Mouse (Mus musculus) hindbrain, embryonic 16.5 days (tissue): ENCODE data around the gene Tfap2d. TPM values are rescaled to one million over a fixed set of nuclear protein-coding genes. Genes with fewer than 3 reads are reported as not detected.

ENCODE experiments used
- ATAC-seq: fragments of 200-750 bp; cut with Nextera tagmentation; 2 replicates; pipeline ENCODE4 v1.8.0; 2017; ENCODE audit warnings: moderate TSS enrichment, moderate library complexity
- H3K27ac ChIP-seq: fragments of 300-500 bp; sonication (generic); 2 replicates; pipeline ENCODE4 v1.5.1; 2014; ENCODE audit warnings: low read depth, mild to moderate bottlenecking, control low read depth, low read length, moderate library complexity
- H3K27me3 ChIP-seq: fragments of 300-500 bp; sonication (generic); replicated peaks from 2 replicates; pipeline ENCODE4 v1.6.1; 2014; ENCODE audit warnings: low read length; ENCODE audit not compliant: control insufficient read depth, insufficient read depth
- H3K36me3 ChIP-seq: fragments of 300-500 bp; sonication (generic); 2 replicates; pipeline ENCODE4 v1.6.1; 2014; ENCODE audit warnings: mild to moderate bottlenecking, low read length, moderate library complexity, mixed read lengths; ENCODE audit not compliant: control insufficient read depth, insufficient read depth
- H3K4me1 ChIP-seq: fragments of 300-500 bp; sonication (generic); 2 replicates; pipeline ENCODE4 v1.6.1; 2014; ENCODE audit warnings: low read depth, low read length; ENCODE audit not compliant: control insufficient read depth, insufficient read depth
- H3K4me2 ChIP-seq: fragments of 300-500 bp; sonication (generic); 2 replicates; pipeline ENCODE4 v1.6.1; 2014; ENCODE audit warnings: mild to moderate bottlenecking, low read length, control low read depth, moderate library complexity
- H3K4me3 ChIP-seq: fragments of 300-500 bp; sonication (generic); 2 replicates; pipeline ENCODE4 v1.5.1; 2014; ENCODE audit warnings: mild to moderate bottlenecking, low read length, control low read depth, moderate library complexity
- H3K9ac ChIP-seq: fragments of 300-500 bp; sonication (generic); 2 replicates; pipeline ENCODE4 v1.6.1; 2014; ENCODE audit warnings: low read depth, mild to moderate bottlenecking, control low read depth, low read length, moderate library complexity
- H3K9me3 ChIP-seq: fragments of 300-500 bp; sonication (generic); 2 replicates; pipeline ENCODE4 v1.6.1; 2014; ENCODE audit warnings: mild to moderate bottlenecking, low read length, moderate library complexity; ENCODE audit not compliant: control insufficient read depth
- WGBS: fragments of 180-500 bp; shearing (Covaris S2); extraction: QIAGEN DNeasy Blood & Tissue Kit; methylation state at CpG from one replicate; pipeline ENCODE4 v1.1.7; 2014; 5-methylcytosine and 5-hydroxymethylcytosine counted together
- polyA plus RNA-seq: library from polyadenylated mRNA; unstranded; fragments of >200 nt; fragmentation: Nextera tagmentation; extraction: Ambion mirVana; gene quantifications from 2 replicates; pipeline ENCODE4 v1.2.1, GENCODE M21; 2015

Tfap2d gene
- polyA plus RNA-seq, 1 experiment from 2014 or later, result 1.1 TPM

DNA sequence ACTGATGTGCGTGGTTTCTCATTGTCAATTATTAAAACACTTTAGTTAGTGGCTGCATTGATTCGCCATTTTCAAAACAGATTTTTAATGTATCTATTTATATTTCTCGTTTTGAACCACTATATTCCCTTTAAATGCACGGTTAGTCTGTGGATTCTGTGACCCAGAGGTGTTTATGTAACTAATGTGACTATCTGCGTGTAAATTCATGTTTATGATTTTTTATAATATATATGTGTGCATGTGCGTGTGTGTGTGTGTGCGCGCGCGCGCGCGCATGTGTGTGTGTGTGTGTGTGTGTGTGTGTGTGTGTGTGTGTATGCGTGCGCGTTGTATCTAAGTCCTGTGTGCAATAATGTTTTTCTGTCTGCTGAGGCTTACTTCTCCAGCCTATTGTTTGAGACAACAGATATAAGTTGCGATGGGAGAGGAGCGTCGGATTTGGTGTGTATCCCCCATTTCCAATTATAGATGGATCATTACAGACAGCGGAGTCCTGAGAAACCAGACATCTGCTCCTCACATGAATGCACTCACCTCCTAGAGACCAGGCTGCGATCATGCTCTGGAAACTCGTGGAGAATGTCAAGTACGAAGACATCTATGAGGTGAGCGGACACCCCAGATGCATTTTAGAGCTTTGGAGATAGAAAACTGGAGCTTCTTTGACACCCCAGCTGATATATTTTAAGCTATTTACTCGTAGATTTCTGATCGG is 106.0 kb downstream of the Tfap2d start, which contains the start of gene Tfap2b:
Tfap2b (plus strand) TSS at position 274 of the 718 bp plus-strand sequence.
- H3K4me1 ChIP-seq, result peaks cover 4% of the 10 kb centered on the region; the same call in 1 of the 2 replicates
- no peaks in the 10 kb centered on the region for H3K36me3 ChIP-seq
- H3K27ac ChIP-seq, result peak within 1 kb of the TSS; percentile 48
- H3K4me2 ChIP-seq, result peak within 1 kb of the TSS; percentile 36
- H3K27me3 ChIP-seq, result peaks cover 32% of the 10 kb centered on the region
- peak; percentile 55 for ATAC-seq
- 2% methylated on average over 26 of the region's 26 CpGs for whole genome bisulfite sequencing
- no peaks in the 10 kb centered on the region for H3K9me3 ChIP-seq
- peak within 1 kb of the TSS; percentile 49; the same call in 1 of the 2 replicates for H3K9ac ChIP-seq
- H3K4me3 ChIP-seq, result peak within 1 kb of the TSS; percentile 36

DNA sequence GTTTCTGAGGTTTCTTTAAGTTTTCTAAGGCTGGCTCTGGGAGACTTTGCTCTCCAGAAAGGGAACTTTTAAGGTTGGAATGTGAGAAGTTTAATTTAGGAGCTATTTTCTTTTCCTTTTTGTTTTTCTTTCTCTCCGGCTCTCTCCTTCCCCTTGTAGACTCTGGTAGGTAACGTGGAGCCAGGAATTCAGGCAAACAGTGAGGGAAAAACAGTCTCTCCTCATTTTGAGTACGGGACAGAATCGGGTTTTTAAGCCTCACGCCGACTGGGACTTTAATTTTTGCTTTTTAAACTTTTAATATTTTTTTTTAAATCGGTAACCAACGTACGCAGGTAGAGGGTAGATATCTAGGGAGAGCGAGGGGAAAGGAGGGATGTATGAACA is 106.5 kb downstream of the Tfap2d start:
- ATAC-seq, result no peak
- H3K27me3 ChIP-seq, result peaks cover 36% of the 10 kb centered on the region
- no peaks in the 10 kb centered on the region for H3K36me3 ChIP-seq
- H3K9me3 ChIP-seq, result no peaks in the 10 kb centered on the region
- no peak overlapping the region for H3K4me2 ChIP-seq
- H3K4me3 ChIP-seq, result peak overlapping the region; percentile 36
- H3K27ac ChIP-seq, result peak overlapping the region; percentile 48
- peak overlapping the region; percentile 49; the same call in 1 of the 2 replicates for H3K9ac ChIP-seq
- peaks cover 4% of the 10 kb centered on the region; the same call in 1 of the 2 replicates for H3K4me1 ChIP-seq
- WGBS, result under 1% methylated on average over 10 of the region's 10 CpGs

DNA sequence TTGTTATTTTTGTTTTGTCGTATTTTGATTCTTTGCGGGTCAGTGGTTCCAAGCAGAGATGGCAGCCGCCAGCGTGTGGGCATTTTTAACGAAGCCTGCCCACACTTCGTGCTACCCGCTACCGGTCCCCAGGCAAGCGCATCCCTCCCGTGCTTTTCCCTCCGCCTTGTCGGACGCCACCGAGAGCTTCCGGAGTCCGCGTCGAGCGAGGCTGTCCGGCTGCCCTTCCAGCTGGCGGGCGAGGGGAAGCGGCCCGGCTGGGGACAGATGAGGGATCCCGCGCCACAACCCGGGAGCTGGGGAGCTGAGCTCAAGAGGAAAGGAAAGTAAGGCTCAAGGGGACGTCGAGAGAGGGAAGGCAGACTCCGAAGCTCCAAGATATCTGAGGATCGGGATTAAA is 107.0 kb downstream of the Tfap2d start:
- H3K9me3 ChIP-seq, result no peaks in the 10 kb centered on the region
- no peak for ATAC-seq
- no peak overlapping the region for H3K27ac ChIP-seq
- peak overlapping the region; percentile 49; the same call in 1 of the 2 replicates for H3K9ac ChIP-seq
- peak overlapping the region; percentile 36 for H3K4me3 ChIP-seq
- peak overlapping the region; percentile 36 for H3K4me2 ChIP-seq
- peaks cover 4% of the 10 kb centered on the region; the same call in 1 of the 2 replicates for H3K4me1 ChIP-seq
- under 1% methylated on average over 31 of the region's 31 CpGs for WGBS
- no peaks in the 10 kb centered on the region for H3K36me3 ChIP-seq
- peaks cover 37% of the 10 kb centered on the region for H3K27me3 ChIP-seq

DNA sequence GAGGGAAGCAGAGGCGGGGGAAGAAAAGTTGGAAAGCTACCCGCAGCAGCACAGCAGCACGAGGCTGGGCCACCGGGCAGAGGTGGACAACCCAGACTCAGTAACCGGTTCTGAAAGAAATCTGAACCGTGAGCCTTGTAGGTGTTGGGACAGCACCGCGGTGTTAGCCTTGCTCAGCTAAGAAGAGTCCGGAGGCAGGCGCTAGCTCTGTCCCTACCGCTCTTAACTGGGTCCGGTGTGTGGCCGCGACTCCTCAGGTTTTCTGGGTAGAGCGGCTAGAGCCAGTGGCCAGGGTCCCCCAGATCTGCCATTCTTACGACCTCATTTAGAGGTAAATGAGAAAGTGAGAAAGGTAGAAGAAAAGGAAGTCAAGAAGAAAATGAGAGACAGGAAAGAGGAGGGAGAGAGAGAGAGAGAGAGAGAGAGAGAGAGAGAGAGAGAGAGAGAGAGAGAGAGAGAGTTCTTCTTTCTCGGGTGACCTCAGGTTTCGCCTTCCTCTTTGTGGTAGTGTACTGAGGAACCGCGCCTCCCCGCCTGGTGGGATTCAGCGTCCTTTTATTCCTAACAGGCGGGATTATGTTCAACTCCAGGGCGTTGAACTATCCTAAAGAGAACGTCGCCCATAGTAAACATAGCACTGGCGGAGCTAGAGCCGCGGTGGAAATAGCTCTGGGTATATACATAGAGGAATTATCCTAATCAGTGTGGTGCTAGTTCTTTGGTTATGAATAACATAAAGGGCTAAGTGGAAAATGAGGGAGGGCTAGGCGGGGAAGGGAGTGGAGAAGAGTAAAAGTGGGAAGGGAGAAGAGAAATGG is 107.6 kb downstream of the Tfap2d start:
- H3K9me3 ChIP-seq, result no peaks in the 10 kb centered on the region
- peaks cover 4% of the 10 kb centered on the region; the same call in 1 of the 2 replicates for H3K4me1 ChIP-seq
- H3K27me3 ChIP-seq, result peaks cover 42% of the 10 kb centered on the region
- under 1% methylated on average over 30 of the region's 30 CpGs for WGBS
- peak overlapping the region; percentile 44 for H3K27ac ChIP-seq
- peak overlapping the region; percentile 11; the same call in 1 of the 2 replicates for H3K9ac ChIP-seq
- no peak for ATAC-seq
- peak overlapping the region; percentile 36 for H3K4me3 ChIP-seq
- H3K36me3 ChIP-seq, result no peaks in the 10 kb centered on the region
- peak overlapping the region; percentile 36 for H3K4me2 ChIP-seq

DNA sequence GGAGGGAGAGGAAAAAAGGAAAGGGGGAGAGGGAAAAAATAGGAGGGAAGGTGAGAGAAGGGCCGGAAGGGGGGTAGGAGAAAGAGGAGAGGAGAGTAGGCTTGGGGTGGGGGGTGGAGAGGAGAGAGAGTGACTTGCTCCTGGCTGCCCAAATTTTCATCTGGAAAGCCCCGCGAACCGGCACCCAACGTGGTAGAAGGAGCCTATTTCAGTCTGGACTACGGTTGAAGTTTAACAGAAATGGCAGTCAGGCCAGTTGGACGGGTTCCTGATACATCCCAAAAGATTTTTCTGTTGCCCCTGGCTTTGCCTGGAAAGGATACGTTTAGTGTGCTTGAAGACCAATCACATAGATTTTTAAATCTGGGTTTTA is 108.2 kb downstream of the Tfap2d start:
- peaks cover 4% of the 10 kb centered on the region; the same call in 1 of the 2 replicates for H3K4me1 ChIP-seq
- no peak overlapping the region for H3K9ac ChIP-seq
- peaks cover 46% of the 10 kb centered on the region for H3K27me3 ChIP-seq
- peak overlapping the region; percentile 36 for H3K4me3 ChIP-seq
- no peaks in the 10 kb centered on the region for H3K36me3 ChIP-seq
- no peak for ATAC-seq
- no peaks in the 10 kb centered on the region for H3K9me3 ChIP-seq
- 3% methylated on average over 8 of the region's 8 CpGs for WGBS
- no peak overlapping the region for H3K4me2 ChIP-seq
- H3K27ac ChIP-seq, result peak overlapping the region; percentile 44

DNA sequence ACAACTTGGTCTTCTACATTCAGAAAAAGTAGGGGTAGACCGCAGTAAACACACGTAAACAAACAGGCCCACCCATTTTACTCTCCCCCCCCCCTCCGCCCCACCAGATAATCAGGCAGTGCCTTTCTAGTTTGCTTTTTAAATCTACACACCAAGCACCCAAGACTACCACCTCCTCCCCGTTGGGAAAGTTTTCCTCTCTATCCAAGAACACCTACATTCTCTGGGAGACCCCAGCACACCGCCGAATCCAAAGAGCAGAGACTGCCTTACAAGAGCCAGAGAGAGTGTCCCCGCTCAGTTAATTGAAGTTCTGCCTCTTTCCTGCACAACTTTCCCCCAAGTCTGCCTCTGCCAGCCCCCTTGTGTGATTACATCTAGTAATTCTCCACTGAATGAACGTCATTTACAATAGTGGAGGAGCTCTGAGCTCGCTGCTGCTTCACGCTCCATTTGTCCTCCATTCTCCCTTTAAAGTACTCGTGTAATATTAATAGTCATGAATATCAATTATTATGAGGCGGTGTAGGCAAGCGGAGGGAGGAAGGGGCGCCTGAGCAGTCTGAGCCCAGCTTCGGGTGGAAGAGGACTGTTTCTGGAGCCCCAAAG is 108.8 kb downstream of the Tfap2d start:
- H3K9ac ChIP-seq, result no peak overlapping the region; the same call in 1 of the 2 replicates
- ATAC-seq, result 0 out of 2 replicates have a peak, but pooled peaks have one; percentile 38
- no peaks in the 10 kb centered on the region for H3K36me3 ChIP-seq
- H3K4me1 ChIP-seq, result peaks cover 4% of the 10 kb centered on the region; the same call in 1 of the 2 replicates
- peak overlapping the region; percentile 19; the same call in 1 of the 2 replicates for H3K4me3 ChIP-seq
- under 1% methylated on average over 15 of the region's 15 CpGs for WGBS
- no peaks in the 10 kb centered on the region for H3K9me3 ChIP-seq
- H3K4me2 ChIP-seq, result peak overlapping the region; percentile 10
- peaks cover 52% of the 10 kb centered on the region for H3K27me3 ChIP-seq
- no peak overlapping the region for H3K27ac ChIP-seq

DNA sequence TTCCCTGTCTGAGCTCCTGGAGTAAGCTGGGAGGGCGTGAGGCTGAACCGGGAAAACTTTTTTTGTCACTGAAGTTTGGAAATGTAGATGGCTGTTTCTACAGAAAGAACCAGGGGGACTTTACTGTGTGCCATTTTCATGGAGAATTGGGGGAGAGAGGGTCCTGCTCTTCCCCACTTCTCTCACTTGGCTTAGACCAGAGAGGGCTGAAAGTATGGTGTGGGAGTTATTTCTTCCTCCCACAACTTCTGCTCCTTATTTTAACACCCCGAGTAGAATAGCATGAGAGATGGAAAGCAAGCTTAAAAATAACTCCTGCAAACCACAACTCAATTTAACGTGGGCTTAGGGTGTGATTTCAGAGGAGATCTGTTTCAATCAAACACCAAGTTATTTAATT is 109.9 kb downstream of the Tfap2d start:
- Histone ChIP-seq H3K9ac (no peak overlapping the region), H3K4me1 (peaks cover 4% of the 10 kb centered on the region; the same call in 1 of the 2 replicates), H3K36me3 (no peaks in the 10 kb centered on the region), H3K27ac (no peak overlapping the region), H3K9me3 (no peaks in the 10 kb centered on the region), H3K27me3 (peaks cover 52% of the 10 kb centered on the region), H3K4me3 (peak overlapping the region; percentile 18), H3K4me2 (peak overlapping the region; percentile 23)
- no peak for ATAC-seq
- 3% methylated on average over 4 of the region's 4 CpGs for WGBS

DNA sequence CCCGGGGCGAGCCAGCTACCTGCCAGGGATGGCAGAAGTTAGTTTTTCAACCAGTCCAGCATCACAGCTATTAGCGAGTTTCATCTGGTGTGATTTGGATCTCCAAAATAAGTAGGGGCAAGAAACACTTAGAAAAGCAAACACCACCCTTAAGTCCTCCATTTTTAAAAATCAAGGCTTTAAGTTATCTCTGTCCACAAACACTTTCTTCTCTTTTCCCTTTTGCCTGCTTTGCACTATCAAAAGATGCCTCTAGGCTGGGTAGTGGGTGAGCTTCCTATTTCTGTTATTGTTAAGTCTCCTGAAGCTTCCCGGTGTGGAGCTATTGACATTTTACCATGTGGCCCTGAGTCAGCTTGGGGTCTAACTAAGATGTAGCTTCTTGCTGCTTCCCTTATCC is 110.3 kb downstream of the Tfap2d start:
- 8% methylated on average over 4 of the region's 4 CpGs for WGBS
- Histone ChIP-seq H3K4me3 (peak overlapping the region; percentile 18), H3K36me3 (no peaks in the 10 kb centered on the region), H3K9ac (no peak overlapping the region), H3K4me1 (peaks cover 4% of the 10 kb centered on the region; the same call in 1 of the 2 replicates), H3K4me2 (peak overlapping the region; percentile 3; the same call in 1 of the 2 replicates), H3K27ac (no peak overlapping the region), H3K9me3 (no peaks in the 10 kb centered on the region), H3K27me3 (peaks cover 54% of the 10 kb centered on the region)
- ATAC-seq, result no peak
